Mouse (Mus musculus) hindbrain, embryonic 11.5 days (tissue): ENCODE data around the gene Dync2li1. TPM values are rescaled to one million over a fixed set of nuclear protein-coding genes. Genes with fewer than 3 reads are reported as not detected.

Experiments used
- ATAC-seq: fragments of 200-750 bp; cut with Nextera tagmentation; 2 replicates; pipeline ENCODE4 v1.8.0; 2017; ENCODE audit warnings: mild to moderate bottlenecking, moderate TSS enrichment, moderate library complexity; ENCODE audit not compliant: low FRiP score
- DNase-seq: peaks from one replicate; pipeline ENCODE4 v3.0.0-alpha.2; 2015; ENCODE audit warnings: low spot score
- H3K27ac ChIP-seq: fragments of 300-500 bp; sonication (generic); 2 replicates; pipeline ENCODE4 v1.5.1; 2014; ENCODE audit warnings: mild to moderate bottlenecking, low read depth, low read length
- H3K27me3 ChIP-seq: fragments of 300-500 bp; sonication (generic); 2 replicates; pipeline ENCODE4 v1.6.1; 2014; ENCODE audit warnings: mild to moderate bottlenecking, low read length, moderate library complexity, mixed read lengths; ENCODE audit not compliant: control insufficient read depth, insufficient read depth
- H3K36me3 ChIP-seq: fragments of 300-500 bp; sonication (generic); 2 replicates; pipeline ENCODE4 v1.6.1; 2014; ENCODE audit warnings: mild to moderate bottlenecking, low read length, moderate library complexity, mixed read lengths; ENCODE audit not compliant: control insufficient read depth, insufficient read depth
- H3K4me1 ChIP-seq: fragments of 300-500 bp; sonication (generic); replicated peaks from 2 replicates; pipeline ENCODE4 v1.6.1; 2014; ENCODE audit warnings: low read length, mixed read lengths; ENCODE audit not compliant: control insufficient read depth, insufficient read depth
- H3K4me2 ChIP-seq: fragments of 300-500 bp; sonication (generic); replicated peaks from 2 replicates; pipeline ENCODE4 v1.6.1; 2014; ENCODE audit warnings: mild to moderate bottlenecking, low read depth, low read length
- H3K4me3 ChIP-seq: fragments of 300-500 bp; sonication (generic); 2 replicates; pipeline ENCODE4 v1.5.1; 2014; ENCODE audit warnings: low read depth, low read length
- H3K9ac ChIP-seq: fragments of 300-500 bp; sonication (generic); 2 replicates; pipeline ENCODE4 v1.6.1; 2014; ENCODE audit warnings: low read depth, low read length
- H3K9me3 ChIP-seq: fragments of 300-500 bp; sonication (generic); 2 replicates; pipeline ENCODE4 v1.6.1; 2016; ENCODE audit warnings: low read length; ENCODE audit not compliant: control insufficient read depth
- WGBS: fragments of 180-500 bp; shearing (Covaris S2); extraction: QIAGEN DNeasy Blood & Tissue Kit; methylation state at CpG from one replicate; pipeline ENCODE4 v1.1.7; 2014; 5-methylcytosine and 5-hydroxymethylcytosine counted together
- polyA plus RNA-seq: library from polyadenylated mRNA; unstranded; fragments of >200 nt; fragmentation: Nextera tagmentation; extraction: Ambion mirVana; gene quantifications from 2 replicates; pipeline ENCODE4 v1.2.1, GENCODE M21; 2014

The Dync2li1 gene
- polyA plus RNA-seq, 1 experiment from 2014 or later = 36.0 TPM

DNA sequence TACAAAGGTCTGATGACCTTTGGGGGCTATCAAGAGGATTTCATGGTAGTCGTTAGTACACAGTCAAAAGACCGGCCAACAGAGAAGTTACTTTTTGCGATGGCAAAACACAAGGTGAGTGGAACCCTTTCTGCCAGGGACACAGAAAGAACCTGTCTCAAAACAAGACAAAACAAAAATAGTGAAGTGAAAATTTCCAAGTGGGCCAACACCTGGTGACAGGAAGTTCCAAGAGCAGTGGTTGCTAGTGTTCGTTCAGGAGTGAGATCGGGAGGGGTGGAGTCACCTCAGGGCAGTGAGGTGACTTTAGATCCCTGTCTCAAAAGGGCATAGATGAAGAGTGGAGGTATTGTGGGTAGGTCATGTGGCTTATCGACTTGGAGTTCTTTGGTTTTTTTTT is 8.3 kb upstream of the Dync2li1 start:
- no peaks in the 10 kb centered on the region for H3K4me1 ChIP-seq
- H3K9ac ChIP-seq = no peak overlapping the region
- no peak overlapping the region for H3K27ac ChIP-seq
- no peaks in the 10 kb centered on the region for H3K9me3 ChIP-seq
- H3K27me3 ChIP-seq = no peaks in the 10 kb centered on the region
- WGBS = 93% methylated on average over 6 of the region's 6 CpGs
- no peak overlapping the region for H3K4me2 ChIP-seq
- H3K36me3 ChIP-seq = no peaks in the 10 kb centered on the region
- no peak overlapping the region for H3K4me3 ChIP-seq
- ATAC-seq (no peak), DNase-seq (no peak)

DNA sequence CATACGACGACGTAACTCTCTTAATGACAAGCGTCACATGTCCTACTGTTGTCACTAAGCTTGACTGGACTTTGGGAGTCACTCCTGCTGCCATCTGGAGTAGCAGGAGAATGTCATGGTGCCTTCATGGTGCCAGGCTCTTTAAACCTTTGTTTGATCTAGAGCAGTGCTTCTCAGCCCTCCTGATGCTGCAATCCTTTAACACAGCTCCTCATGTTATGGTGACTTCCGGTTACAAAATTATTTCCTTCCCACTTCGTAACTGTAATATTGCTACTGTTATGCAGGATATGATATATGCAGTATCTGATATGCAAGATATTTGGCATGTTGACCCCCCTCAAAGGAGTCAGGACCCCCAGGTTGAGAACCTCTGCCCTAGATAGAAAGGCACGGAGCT is 7.2 kb upstream of the Dync2li1 start:
- H3K36me3 ChIP-seq = no peaks in the 10 kb centered on the region
- no peaks in the 10 kb centered on the region for H3K4me1 ChIP-seq
- no peak for DNase-seq
- H3K27me3 ChIP-seq = no peaks in the 10 kb centered on the region
- H3K9ac ChIP-seq = no peak overlapping the region
- no peak overlapping the region for H3K4me2 ChIP-seq
- H3K27ac ChIP-seq = no peak overlapping the region
- 81% methylated on average over 7 of the region's 7 CpGs for WGBS
- ATAC-seq = no peak
- no peaks in the 10 kb centered on the region for H3K9me3 ChIP-seq
- no peak overlapping the region for H3K4me3 ChIP-seq

- Histone ChIP-seq H3K36me3 (no peaks in the 10 kb centered on the region), H3K27ac (no peak overlapping the region), H3K9ac (no peak overlapping the region), H3K4me3 (no peak overlapping the region), H3K27me3 (no peaks in the 10 kb centered on the region), H3K4me2 (no peak overlapping the region), H3K4me1 (no peaks in the 10 kb centered on the region), H3K9me3 (no peaks in the 10 kb centered on the region)
- WGBS = 88% methylated on average over 3 of the region's 3 CpGs
- DNase-seq (no peak), ATAC-seq (no peak)
Observed at GRCm38 (mm10) chr17:84620076-84620475, 6.2 kb upstream of the Dync2li1 start.

GRCm38 (mm10) chr17:84620610-84621009 is 5.7 kb upstream of the Dync2li1 start:
- Histone ChIP-seq H3K4me1 (no peaks in the 10 kb centered on the region), H3K4me3 (no peak overlapping the region), H3K36me3 (no peaks in the 10 kb centered on the region), H3K27ac (no peak overlapping the region), H3K9me3 (no peaks in the 10 kb centered on the region), H3K4me2 (no peak overlapping the region), H3K27me3 (no peaks in the 10 kb centered on the region), H3K9ac (no peak overlapping the region)
- DNase-seq (no peak), ATAC-seq (no peak)
- 88% methylated on average over 6 of the region's 6 CpGs for WGBS

GRCm38 (mm10) chr17:84621209-84621608 is 5.1 kb upstream of the Dync2li1 start:
- H3K9me3 ChIP-seq = no peaks in the 10 kb centered on the region
- 86% methylated on average over 6 of the region's 6 CpGs for WGBS
- H3K4me1 ChIP-seq = no peaks in the 10 kb centered on the region
- no peak overlapping the region for H3K4me3 ChIP-seq
- H3K27me3 ChIP-seq = no peaks in the 10 kb centered on the region
- no peak overlapping the region for H3K27ac ChIP-seq
- DNase-seq (no peak), ATAC-seq (no peak)
- H3K36me3 ChIP-seq = no peaks in the 10 kb centered on the region
- no peak overlapping the region for H3K9ac ChIP-seq
- H3K4me2 ChIP-seq = no peak overlapping the region

DNA sequence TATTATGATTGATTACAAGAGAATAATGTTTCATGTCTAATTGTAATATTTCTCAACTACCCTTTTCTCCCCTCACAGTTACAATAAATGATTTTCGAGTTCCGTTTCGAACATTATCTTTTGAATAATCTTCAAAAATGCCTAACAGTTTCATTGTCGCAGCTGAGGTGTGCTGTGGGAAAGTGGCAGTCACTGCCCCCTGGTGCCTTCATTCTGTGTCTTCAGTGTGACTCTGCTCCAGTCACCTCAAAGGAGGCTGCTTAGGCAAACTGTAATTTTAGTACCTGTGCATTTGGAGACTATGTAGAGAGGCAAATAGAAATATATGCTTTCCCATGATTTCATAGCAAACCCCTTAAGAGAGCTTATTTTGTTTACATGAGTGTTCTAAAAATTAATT is 4.3 kb upstream of the Dync2li1 start:
- WGBS = 87% methylated on average over 4 of the region's 4 CpGs
- no peak overlapping the region for H3K9ac ChIP-seq
- H3K27ac ChIP-seq = no peak overlapping the region
- no peaks in the 10 kb centered on the region for H3K36me3 ChIP-seq
- ATAC-seq (no peak), DNase-seq (no peak)
- no peaks in the 10 kb centered on the region for H3K4me1 ChIP-seq
- H3K4me3 ChIP-seq = no peak overlapping the region
- no peaks in the 10 kb centered on the region for H3K9me3 ChIP-seq
- H3K4me2 ChIP-seq = no peak overlapping the region
- no peaks in the 10 kb centered on the region for H3K27me3 ChIP-seq

DNA sequence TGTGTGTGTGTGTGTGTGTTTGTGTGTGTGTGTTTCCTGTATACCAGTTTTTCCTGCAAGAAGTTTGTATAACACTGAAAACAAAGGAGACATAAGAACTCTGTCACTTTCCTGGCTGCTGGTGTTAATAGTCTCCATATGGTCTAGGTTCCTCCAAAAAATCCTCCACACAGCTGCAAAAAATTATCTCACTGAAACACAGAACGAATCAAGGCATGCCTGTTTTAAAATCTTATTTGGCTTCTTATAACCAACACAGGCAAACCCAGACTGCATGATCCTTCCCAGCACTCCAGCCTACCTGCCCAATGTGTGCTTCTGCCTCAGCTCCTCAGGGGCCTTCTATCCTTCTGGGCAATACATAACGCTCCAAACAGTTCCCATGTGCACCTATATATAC is 3.4 kb upstream of the Dync2li1 start:
- WGBS = 55% methylated on average over 2 of the region's 2 CpGs
- peak; percentile 20 for DNase-seq
- H3K4me3 ChIP-seq = no peak overlapping the region
- no peaks in the 10 kb centered on the region for H3K4me1 ChIP-seq
- H3K9me3 ChIP-seq = no peaks in the 10 kb centered on the region
- no peaks in the 10 kb centered on the region for H3K36me3 ChIP-seq
- no peak overlapping the region for H3K27ac ChIP-seq
- ATAC-seq = no peak
- no peak overlapping the region for H3K9ac ChIP-seq
- no peak overlapping the region for H3K4me2 ChIP-seq
- no peaks in the 10 kb centered on the region for H3K27me3 ChIP-seq

GRCm38 (mm10) chr17:84626857-84627305 is 585 bp downstream of the Dync2li1 start:
- peak; percentile 54 for DNase-seq
- Histone ChIP-seq H3K36me3 (no peaks in the 10 kb centered on the region), H3K27ac (peak overlapping the region; percentile 42; the same call in 1 of the 2 replicates), H3K9ac (peak overlapping the region; percentile 65; the same call in 1 of the 2 replicates), H3K9me3 (no peaks in the 10 kb centered on the region), H3K27me3 (no peaks in the 10 kb centered on the region), H3K4me3 (peak overlapping the region; percentile 64), H3K4me1 (no peaks in the 10 kb centered on the region), H3K4me2 (peak overlapping the region; percentile 74)
- 34% methylated on average over 9 of the region's 9 CpGs for WGBS
- peak; percentile 70 for ATAC-seq

DNA sequence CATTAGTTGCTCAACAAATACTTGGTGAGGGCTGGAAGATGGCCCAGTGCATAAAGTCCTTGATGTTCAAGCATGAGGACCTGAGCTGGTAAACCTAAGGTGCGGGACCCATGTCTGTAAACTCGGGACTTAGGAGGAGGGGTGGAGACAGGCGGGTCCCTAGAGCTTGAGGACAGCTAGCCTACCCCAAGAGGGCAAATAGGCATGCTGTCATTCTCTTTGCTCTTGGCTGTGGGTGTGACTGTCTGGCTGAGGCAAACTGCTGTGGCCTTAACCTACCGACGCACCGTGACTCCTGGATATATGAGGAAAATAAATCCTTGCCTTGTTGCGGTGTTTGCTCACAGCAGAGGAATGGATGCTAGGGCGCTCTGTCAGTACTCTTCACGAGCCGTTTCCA is 1.4 kb downstream of the Dync2li1 start:
- no peaks in the 10 kb centered on the region for H3K9me3 ChIP-seq
- H3K36me3 ChIP-seq = no peaks in the 10 kb centered on the region
- H3K4me2 ChIP-seq = no peak overlapping the region
- no peak overlapping the region for H3K9ac ChIP-seq
- no peak for DNase-seq
- H3K27me3 ChIP-seq = no peaks in the 10 kb centered on the region
- WGBS = 88% methylated on average over 10 of the region's 10 CpGs
- no peak overlapping the region for H3K27ac ChIP-seq
- H3K4me1 ChIP-seq = no peaks in the 10 kb centered on the region
- no peak overlapping the region for H3K4me3 ChIP-seq
- no peak for ATAC-seq
